Mouse (Mus musculus) lung, adult 2 months (tissue): ENCODE results near the gene 6430628N08Rik. TPM values are rescaled to one million over a fixed set of nuclear protein-coding genes. Genes with fewer than 3 reads are reported as not detected.

Source experiments
- DNase-seq: peaks from one replicate; pipeline ENCODE4 v3.0.0; 2022
- H3K4me1 ChIP-seq: fragments of 200-500 bp; 2 replicates; pipeline ENCODE4 v1.6.1; 2011; ENCODE audit warnings: low read length; ENCODE audit not compliant: control insufficient read depth, insufficient read depth
- H3K4me3 ChIP-seq: fragments of 200-500 bp; replicated peaks from 2 replicates; pipeline ENCODE3; 2011; ENCODE audit warnings: low read depth, mild to moderate bottlenecking, control low read depth, low read length; ENCODE audit errors: extremely low read depth
- CTCF ChIP-seq: fragments of 200-500 bp; IDR thresholded peaks from 2 replicates; pipeline ENCODE4 v1.5.1; 2011; ENCODE audit warnings: mild to moderate bottlenecking, low read length, control low read depth; ENCODE audit not compliant: insufficient read depth
- POLR2A ChIP-seq: fragments of 200-500 bp; IDR thresholded peaks from 2 replicates; pipeline ENCODE4 v1.6.1; 2011; ENCODE audit warnings: low read depth, mild to moderate bottlenecking, control low read depth, low read length, borderline replicate concordance; ENCODE audit errors: extremely low read depth
- WGBS: fragments of 180-500 bp; shearing (Covaris S2); methylation state at CpG from one replicate; pipeline ENCODE4 v1.1.7; 2018; 5-methylcytosine and 5-hydroxymethylcytosine counted together
- polyA plus RNA-seq: library from polyadenylated mRNA; depleted of rRNA; stranded (reverse); fragments of >200 nt; gene quantifications from 2 replicates; pipeline ENCODE4 v1.2.3, GENCODE M21; 2012; rRNA removed

Gene 6430628N08Rik
- polyA plus RNA-seq, 1 experiment: not detected

GRCm38 (mm10) chr4:115936646-115937045 is 46.2 kb downstream of the 6430628N08Rik start:
- no peak for DNase-seq
- Histone ChIP-seq H3K4me1 (peaks cover 6% of the 10 kb centered on the region; the same call in 1 of the 2 replicates), H3K4me3 (no peak overlapping the region)
- WGBS: 4% methylated on average over 20 of the region's 20 CpGs
- no peak for TF ChIP-seq CTCF
- no peak for TF ChIP-seq POLR2A

DNA sequence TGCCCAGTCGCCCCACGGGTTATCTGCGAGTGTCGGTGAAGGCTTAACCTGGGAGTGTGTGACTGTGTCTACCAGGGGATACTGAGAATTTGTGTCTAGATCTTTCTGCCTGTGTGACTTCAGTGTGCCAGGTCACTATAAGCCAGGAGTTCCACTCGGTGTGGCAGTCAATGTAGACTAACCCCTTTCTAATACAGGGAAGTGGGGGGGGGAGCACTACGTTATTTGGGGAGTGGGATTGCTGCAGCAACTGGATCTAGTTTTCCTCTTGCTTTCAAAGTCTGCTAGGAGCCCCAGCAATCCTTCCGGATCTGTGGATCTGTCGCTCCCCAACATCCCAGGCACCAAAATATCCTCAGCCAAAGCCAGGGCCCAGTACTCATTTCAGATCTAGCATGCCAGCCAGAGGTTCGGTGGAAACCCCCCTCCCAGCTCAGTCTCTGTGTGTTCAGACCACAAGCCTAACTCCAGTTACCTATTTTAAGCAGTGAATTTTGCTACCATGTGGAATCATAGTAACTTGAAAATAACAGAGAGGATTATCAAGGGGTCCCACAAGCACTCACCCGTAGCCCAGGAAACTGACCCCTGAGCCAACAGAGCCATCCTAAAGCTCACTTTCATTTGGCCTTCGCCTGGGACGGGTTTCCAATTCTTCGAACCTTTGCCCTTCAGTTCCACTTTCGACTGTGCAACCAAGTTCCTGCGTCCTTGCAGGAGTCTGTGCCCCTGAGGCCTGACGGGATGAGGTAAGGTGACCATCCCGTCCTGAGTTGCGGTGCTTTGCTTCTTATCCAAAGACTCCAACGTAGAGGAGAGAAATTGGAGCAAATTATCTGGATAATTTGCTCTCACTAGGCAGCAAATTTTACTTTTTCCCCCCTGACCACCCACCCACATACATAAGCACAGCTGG is 46.9 kb downstream of the 6430628N08Rik start:
- TF ChIP-seq CTCF (no peak), POLR2A (no peak)
- DNase-seq: no peak
- 16% methylated on average over 19 of the region's 19 CpGs for WGBS
- H3K4me1 ChIP-seq: peaks cover 6% of the 10 kb centered on the region; the same call in 1 of the 2 replicates
- H3K4me3 ChIP-seq: no peak overlapping the region

DNA sequence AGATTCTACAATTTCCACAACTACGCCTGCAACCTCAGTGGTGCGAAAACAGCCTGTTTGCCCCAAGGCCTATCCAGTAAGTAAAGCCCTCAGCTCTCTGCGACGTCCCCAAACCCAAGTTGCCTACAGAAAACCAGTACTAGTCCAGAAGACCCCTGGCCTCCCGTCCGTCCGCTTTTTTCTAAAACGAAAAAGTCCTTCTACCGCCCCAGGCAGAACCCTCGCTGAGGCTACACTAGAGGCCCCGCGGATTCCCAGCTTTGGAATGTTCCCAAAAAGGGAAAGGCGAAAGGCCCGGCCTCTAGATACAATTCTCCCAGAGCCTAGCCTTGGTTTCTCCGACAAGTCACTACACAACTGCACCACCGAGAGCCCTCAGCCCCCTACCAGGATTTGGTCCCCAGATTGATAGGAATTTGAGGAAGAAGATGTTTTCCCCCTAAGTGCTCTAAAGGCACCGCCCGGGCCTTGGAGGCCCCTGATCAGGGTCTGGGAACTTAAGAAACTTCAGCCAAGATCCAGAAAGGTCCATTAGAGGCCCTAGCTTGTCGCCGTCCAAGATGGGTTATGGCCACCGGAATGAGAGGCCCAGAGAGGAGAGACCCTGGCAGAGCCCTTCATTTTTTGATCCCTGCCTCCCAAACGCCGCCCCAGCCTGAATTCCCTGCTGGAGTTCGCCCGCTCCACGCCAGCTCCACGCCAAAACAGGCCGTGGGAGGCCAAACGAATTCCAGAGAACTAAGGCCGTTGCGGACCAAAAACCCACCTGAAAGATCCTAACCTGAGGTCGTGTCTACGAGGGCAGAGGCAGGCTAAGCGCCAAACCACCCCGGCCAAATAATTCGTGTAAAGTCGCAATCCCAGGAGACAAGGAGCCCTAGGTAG is 48.1 kb downstream of the 6430628N08Rik start:
- DNase-seq: peak; percentile 42
- H3K4me3 ChIP-seq: no peak overlapping the region
- TF ChIP-seq POLR2A (no peak), CTCF (no peak)

DNA sequence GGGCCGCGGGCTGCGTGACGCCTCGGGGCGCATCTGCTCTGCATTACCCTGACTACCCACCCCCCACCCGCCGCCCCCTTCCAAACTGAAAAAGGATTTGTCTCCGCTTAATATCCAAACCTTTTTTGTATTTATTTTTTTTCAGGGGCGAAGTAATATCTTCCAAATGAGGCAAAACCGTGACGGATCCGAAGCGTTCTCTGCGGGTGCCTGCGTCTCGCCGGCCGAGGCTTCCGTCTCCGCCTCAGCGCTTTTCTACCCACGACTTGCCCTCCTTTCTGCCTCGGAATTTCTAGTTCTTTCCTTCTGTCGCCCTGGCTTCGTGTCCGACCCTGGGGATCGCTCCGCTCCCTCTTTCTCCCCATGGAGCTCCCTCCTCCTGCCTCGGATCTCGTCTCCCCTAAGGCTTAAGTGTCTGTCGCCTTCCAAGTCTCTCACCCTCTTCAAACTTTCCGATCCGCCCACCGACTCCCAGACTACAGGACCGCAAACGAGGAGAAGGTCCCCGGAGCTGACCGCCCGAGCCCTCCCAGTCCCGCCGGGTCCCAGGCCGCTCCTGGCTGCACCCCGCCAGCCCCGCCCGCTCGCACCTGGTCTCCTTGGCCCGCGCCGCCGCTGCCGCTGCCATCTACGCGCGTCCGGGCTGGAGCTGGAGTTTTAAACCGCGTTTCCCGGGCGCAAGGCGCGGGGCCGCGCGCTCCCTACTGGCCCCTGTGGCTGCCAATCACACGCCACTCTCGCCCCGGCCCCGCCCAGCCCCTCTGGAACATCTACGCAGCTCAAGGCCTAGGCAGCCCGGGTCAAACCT is 49.0 kb downstream of the 6430628N08Rik start, which contains the start of gene Dmbx1:
TSS of gene Dmbx1 (minus strand) at position 632 of the 808 bp plus-strand sequence.
- peak; percentile 19 for DNase-seq
- no peak for TF ChIP-seq POLR2A
- TF ChIP-seq CTCF: no peak
- no peak within 1 kb of the TSS for H3K4me3 ChIP-seq
- peaks cover 6% of the 10 kb centered on the region; the same call in 1 of the 2 replicates for H3K4me1 ChIP-seq
- WGBS: 2% methylated on average over 71 of the region's 71 CpGs

More for the DNA sequence above, 48.1 kb downstream of the 6430628N08Rik start:
- WGBS: 8% methylated on average over 37 of the region's 37 CpGs
- peaks cover 6% of the 10 kb centered on the region; the same call in 1 of the 2 replicates for H3K4me1 ChIP-seq

DNA sequence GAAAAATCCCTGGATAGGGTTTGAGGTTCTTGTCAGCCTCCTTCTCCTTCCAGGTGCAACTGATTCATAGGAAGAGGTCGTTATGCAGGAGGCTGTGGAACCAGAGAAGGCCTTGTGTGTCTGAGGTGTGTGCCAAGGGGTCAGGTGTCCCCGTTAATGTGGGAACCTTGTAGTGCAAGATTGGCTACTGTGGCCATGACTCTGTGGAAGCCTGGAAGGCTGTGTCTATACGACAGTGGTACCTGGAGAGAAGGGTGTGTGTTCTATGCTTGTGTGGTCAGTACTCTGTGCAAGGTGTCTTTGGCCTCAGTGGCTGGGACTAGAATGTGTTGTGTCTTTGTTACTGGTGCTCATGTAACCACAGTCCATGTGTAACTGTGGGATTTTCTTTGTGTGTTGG is 50.2 kb downstream of the 6430628N08Rik start:
- H3K4me3 ChIP-seq: no peak overlapping the region
- H3K4me1 ChIP-seq: peaks cover 6% of the 10 kb centered on the region; the same call in 1 of the 2 replicates
- TF ChIP-seq CTCF (no peak), POLR2A (no peak)
- DNase-seq: no peak
- 14% methylated on average over 3 of the region's 3 CpGs for WGBS

- TF ChIP-seq POLR2A (no peak), CTCF (no peak)
- peaks cover 4% of the 10 kb centered on the region; the same call in 1 of the 2 replicates for H3K4me1 ChIP-seq
- no peak overlapping the region for H3K4me3 ChIP-seq
- DNase-seq: no peak
- WGBS: 14% methylated on average over 8 of the region's 9 CpGs
These were observed 50.9 kb downstream of the 6430628N08Rik start for GRCm38 (mm10) chr4:115941242-115941820.

DNA sequence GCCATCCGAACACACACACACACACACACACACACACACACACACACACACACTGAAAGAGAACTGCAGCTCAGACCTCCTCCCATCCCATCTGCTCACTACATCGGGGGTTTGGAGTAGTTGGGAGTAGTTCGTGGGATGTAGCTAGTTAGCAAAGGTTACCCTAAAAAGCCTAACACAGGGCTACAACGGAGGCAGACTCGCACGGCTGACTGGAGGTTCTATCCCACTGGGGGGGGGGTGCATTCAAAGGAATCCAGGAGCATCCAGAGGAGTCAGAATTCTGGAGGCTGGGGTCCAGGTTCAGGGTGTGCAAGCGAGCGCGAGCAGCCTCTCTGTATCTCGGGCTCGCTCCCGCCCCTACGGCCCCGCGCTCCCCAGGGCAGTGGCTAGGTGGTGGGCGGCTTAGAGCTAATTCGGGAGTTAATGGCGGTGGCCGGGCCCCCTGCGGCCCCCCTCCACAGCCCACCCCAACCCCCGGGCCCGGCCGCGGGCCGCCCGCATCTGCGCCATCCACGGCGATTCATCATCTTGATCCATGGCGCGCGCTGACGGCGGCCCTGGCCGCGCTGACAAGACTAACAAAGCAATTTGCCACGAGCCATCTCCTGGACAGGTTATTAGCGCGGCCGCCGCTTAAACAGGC is 53.3 kb downstream of the 6430628N08Rik start:
- no peak for DNase-seq
- no peaks in the 10 kb centered on the region for H3K4me1 ChIP-seq
- TF ChIP-seq POLR2A: no peak
- TF ChIP-seq CTCF: no peak
- 4% methylated on average over 39 of the region's 41 CpGs for WGBS
- no peak overlapping the region for H3K4me3 ChIP-seq

Other genes with a start within 250 kb of the 6430628N08Rik start
- 848 and 1,004 TPM in 2 replicates for gene Cyp4b1, start 242.9 kb upstream of the 6430628N08Rik start, polyA plus RNA-seq
- 32.5 and 33.5 TPM in 2 replicates for gene Efcab14, start 152.9 kb upstream of the 6430628N08Rik start, polyA plus RNA-seq
- gene Tex38, start 109.6 kb upstream of the 6430628N08Rik start, polyA plus RNA-seq: 0.31 and 0.37 TPM in 2 replicates
- gene Atpaf1, start 105.9 kb upstream of the 6430628N08Rik start, polyA plus RNA-seq: 19.6 and 32.7 TPM in 2 replicates
- 27.9 and 45.4 TPM in 2 replicates for gene Mob3c, start 62.6 kb upstream of the 6430628N08Rik start, polyA plus RNA-seq
- gene Mknk1, start 51.5 kb upstream of the 6430628N08Rik start, polyA plus RNA-seq: 65.9 and 73.9 TPM in 2 replicates
- gene Kncn, start 6.3 kb upstream of the 6430628N08Rik start, polyA plus RNA-seq: not detected in 2 replicates
- gene Dmbx1, start 49.3 kb downstream of the 6430628N08Rik start, polyA plus RNA-seq: not detected in 2 replicates
- 24.5 and 31.7 TPM in 2 replicates for gene Faah, start 127.3 kb downstream of the 6430628N08Rik start, polyA plus RNA-seq
- 14.3 and 22.8 TPM in 2 replicates for gene Nsun4, start 163.2 kb downstream of the 6430628N08Rik start, polyA plus RNA-seq
- gene Uqcrh, start 184.4 kb downstream of the 6430628N08Rik start, polyA plus RNA-seq: 60.7 and 113 TPM in 2 replicates
- 61.5 and 62.1 TPM in 2 replicates for gene Lrrc41, start 184.6 kb downstream of the 6430628N08Rik start, polyA plus RNA-seq
- 0.42 and 0.70 TPM in 2 replicates for gene Rad54l, start 233.0 kb downstream of the 6430628N08Rik start, polyA plus RNA-seq
- 37.3 and 46.4 TPM in 2 replicates for gene Pomgnt1, start 233.2 kb downstream of the 6430628N08Rik start, polyA plus RNA-seq